Mouse (Mus musculus) adrenal gland, adult 2 months (tissue): ENCODE data around the gene Etv5. TPM values are rescaled to one million over a fixed set of nuclear protein-coding genes. Genes with fewer than 3 reads are reported as not detected.
A peak's percentile ranks its signal among the peaks of the same experiment; 100 is the strongest.
"Not testable (repeated sequence)": the region's sequence is repeated elsewhere in the genome, so short reads cannot be mapped to it uniquely, and the experiment has no call there.

ENCODE experiments used
- DNase-seq: peaks from one replicate; pipeline ENCODE4 v3.0.0; 2021
- polyA plus RNA-seq: library from polyadenylated mRNA; depleted of rRNA; stranded (reverse); fragments of >200 nt; gene quantifications from 2 replicates; pipeline ENCODE4 v1.2.3, GENCODE M21; 2012
- total RNA-seq, 2 experiments: library from RNA; stranded (reverse); gene quantifications; 2 replicates each; pipeline ENCODE4 v1.2.3; 2021

Etv5 gene
- total and polyA plus RNA-seq, 3 experiments: 17.4 to 34.1 (median 24.5) TPM

DNA sequence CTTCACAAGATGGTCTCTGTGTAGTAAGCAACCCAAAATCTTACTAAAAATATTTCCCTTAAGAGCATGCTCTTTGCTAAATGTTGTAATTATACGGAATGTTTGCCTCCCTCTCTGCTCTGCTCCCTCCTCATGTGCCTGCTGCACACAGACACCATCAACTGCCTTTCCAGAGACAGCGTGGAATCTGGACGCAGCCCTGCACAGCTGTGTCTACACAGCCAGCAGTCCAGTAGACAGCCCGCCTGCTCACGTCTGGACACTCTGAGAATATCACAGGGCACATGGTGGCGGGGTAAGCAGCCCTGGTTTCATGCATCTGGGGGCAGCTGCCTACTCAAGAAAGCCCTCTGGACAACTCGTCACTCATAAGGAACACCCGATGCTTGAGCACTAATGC, 43.1 kb downstream of the Etv5 start:
- no peak for DNase-seq

DNA sequence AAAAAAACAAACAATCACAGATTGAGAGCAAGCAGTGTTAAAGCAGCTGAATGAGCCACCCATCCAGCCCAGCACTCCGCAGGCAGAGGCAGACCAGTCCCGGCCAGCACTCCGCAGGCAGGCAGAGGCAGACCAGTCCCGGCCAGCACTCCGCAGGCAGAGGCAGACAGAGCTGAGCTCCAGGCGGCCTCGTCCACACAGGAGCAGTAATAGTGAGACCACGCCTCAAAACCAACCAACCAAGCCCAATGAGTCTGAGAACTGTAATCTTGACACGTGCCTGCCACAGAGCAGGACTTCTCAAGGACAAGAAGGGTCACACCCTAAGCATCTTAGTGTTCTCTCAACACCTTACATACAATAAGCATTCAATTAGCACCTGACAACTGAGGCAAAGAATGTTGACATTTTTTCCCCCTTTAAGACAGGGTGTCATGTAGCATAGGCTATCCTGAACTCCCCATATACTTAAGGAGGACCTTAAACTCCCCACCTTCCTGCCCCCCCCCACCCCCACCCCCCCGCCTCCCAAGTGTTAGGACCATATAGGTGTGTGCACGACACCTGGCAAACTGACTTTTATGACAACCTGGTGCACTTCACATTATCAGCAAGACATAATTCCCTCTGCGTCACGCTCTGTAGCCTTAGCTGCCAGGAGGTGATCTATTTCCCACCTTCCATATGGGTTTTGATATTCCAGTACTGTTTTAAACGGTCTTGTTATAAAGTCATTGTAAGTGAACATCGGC, 44.2 kb downstream of the Etv5 start:
- DNase-seq: no peak

GRCm38 (mm10) chr16:22390348-22390897, 49.1 kb downstream of the Etv5 start:
- DNase-seq: no peak

DNA sequence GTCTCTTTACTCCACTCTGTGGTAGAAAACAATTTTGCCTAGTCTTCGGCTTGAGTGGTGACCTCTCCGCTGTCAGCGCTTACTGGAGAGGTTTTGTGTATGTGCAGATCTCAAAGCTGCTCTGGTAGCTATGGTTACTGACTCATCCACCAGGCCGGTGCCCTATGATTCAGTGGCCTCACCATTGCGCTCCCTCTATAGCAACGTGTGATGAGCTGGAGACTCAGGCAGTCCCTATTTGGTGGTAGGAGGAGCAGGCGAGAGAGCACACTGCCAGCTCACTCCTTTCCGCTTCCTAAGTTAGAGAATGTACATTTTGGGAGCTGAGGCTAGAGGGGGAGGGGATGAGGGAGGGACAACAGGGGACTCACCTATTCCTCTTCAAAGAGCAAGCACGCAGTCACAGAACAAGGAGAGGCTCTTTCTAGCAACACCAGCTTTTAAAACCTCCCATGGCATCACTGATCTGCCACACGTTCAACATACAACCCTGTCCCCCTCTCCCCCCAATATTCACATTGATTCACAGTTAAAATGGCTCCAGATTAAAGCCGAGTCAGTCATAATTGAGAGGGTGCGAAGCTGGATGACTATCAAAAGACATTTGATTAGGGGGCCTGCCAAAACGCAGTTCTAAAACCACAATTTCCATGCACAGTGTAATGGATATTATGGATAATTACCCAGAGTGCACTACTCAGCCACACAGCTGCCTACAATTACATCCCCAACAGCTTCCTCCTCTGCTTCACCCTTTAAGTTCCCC, 50.2 kb downstream of the Etv5 start:
- DNase-seq: peak; percentile 83

- DNase-seq: no peak
Observed at GRCm38 (mm10) chr16:22387731-22388130, 51.8 kb downstream of the Etv5 start.

DNA sequence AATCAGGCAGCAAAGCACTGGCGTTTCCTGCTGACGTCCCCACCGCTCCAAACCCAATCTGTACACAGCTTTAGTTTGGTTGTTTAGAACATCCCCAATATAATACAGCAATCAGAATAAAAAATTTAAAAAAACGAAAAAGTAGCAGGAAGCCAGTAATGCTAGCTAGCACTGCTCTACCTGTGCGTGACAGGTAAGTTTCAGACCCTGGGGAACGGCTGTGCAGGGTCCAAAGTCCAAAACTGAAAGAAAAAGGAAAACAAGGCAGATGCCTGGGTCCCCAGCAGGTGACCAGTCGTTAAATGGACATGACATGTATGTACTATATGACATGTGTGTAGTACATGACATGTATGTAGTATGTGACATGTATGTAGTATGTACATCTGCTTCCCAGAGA, 57.5 kb downstream of the Etv5 start:
- not testable (repeated sequence) for DNase-seq

GRCm38 (mm10) chr16:22380981-22381380, 58.5 kb downstream of the Etv5 start:
- no peak for DNase-seq

- no peak for DNase-seq
Observed at GRCm38 (mm10) chr16:22379986-22380385, 59.5 kb downstream of the Etv5 start.

GRCm38 (mm10) chr16:22379342-22379741, 60.2 kb downstream of the Etv5 start:
- no peak for DNase-seq

- no peak for DNase-seq
Observed at GRCm38 (mm10) chr16:22377714-22378113, 61.8 kb downstream of the Etv5 start.

DNA sequence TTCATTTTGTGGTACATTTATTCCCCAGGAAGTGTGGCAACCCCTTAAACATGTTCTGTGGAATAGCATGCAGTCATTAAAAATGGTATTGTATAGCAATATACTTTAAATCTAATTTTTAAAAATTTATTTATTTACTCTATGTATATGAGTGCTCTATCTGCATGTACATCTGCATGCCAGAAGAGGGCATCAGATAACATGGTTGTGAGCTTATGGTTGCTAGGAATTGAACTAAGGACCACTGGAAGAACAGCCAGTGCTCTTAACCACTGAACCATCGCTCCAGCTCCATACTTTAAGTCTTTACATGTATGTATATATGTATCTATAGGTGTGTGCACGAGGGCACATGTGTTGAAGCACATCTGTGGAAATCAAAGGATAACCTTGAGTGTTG, 64.6 kb downstream of the Etv5 start:
- no peak for DNase-seq

- no peak for DNase-seq
Observed at GRCm38 (mm10) chr16:22372701-22373124, 66.8 kb downstream of the Etv5 start.

- DNase-seq: no peak
Observed at GRCm38 (mm10) chr16:22372225-22372624, 67.3 kb downstream of the Etv5 start.

DNA sequence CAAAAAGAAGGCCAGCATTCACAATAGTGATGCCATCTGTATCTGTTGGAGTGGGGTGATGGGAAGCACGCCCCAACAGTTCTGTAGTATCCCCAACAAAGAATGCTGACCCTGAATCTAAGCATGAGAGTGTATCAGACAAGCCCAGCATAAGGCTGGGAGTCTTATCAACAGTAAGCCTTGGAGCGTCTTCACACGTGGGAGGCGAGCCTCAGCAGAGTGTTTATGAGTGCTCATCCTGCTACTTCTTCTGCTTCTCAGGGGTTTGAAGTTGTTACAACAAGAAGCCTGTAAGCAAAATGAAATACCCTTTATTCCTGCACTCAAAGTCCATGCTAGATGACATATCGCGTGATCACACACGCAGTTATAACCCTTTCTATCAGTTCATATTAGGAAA, 72.4 kb downstream of the Etv5 start:
- no peak for DNase-seq

DNA sequence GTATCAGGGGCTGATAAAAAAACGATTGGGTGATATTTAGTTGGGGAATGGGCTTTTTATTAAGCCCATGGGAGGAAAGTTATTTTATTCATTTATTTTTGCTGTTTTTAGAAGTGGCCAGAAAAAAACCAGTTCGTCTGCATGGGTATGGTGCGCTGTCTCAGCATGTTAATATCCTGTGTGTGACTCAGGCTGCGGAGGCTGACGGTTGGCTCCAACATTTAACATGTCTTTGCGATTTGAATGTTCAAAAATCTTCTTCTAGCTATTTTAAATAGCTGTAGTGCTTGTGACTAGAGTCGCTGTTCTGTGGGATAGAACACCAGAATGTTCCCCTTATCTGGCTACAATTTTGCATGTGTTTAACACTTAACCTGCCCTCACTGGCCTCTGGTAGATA, 73.5 kb downstream of the Etv5 start:
- DNase-seq: no peak

- DNase-seq: no peak
Observed at GRCm38 (mm10) chr16:22365596-22365995, 73.9 kb downstream of the Etv5 start.

DNA sequence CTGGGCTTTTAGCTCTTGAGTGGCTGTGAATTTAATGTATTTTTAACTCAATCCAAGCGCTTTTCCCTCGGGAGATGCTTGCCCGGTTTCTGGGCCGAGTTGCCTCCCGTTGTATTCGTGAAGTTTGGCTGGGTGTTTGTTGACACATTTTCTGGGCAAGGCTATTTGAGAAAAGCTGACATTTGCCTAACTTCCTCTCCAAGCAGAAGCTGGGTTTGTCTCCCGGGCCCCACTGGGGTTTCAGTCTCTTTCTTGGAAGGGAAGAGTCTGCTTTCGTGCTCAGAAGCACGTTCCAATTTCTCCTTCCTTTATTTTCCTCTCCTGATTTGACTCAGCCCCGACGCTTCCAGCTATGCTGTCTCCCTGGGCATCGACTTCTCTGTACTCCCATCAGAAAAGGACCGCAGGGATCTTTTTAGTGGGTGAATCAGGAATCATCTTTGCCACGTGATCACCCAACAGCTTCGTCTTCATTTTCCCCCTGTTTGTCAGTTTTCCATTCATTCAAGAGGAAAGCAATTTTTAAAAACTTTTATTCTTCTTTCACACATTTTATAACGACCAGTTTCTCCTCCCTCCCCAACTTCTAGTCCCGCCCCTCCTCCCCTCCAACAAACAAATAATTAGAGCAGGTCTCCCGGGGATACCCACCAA, 80.7 kb downstream of the Etv5 start:
- DNase-seq: peak; percentile 47

GRCm38 (mm10) chr16:22354177-22354576, 85.3 kb downstream of the Etv5 start:
- not testable (repeated sequence) for DNase-seq

- DNase-seq: no peak
Observed at GRCm38 (mm10) chr16:22353639-22354038, 85.9 kb downstream of the Etv5 start.

- DNase-seq: no peak
Observed at GRCm38 (mm10) chr16:22351194-22351593, 88.3 kb downstream of the Etv5 start.

GRCm38 (mm10) chr16:22349798-22350197, 89.7 kb downstream of the Etv5 start:
- DNase-seq: no peak

- peak; percentile 22 for DNase-seq
Observed at GRCm38 (mm10) chr16:22348478-22349270, 90.8 kb downstream of the Etv5 start.
